Mouse (Mus musculus) adrenal gland, postnatal 36 days (tissue): ENCODE results near the gene Dlg2. TPM values are rescaled to one million over a fixed set of nuclear protein-coding genes. Genes with fewer than 3 reads are reported as not detected.
A peak's percentile ranks its signal among the peaks of the same experiment; 100 is the strongest.

ENCODE experiments used
- DNase-seq, 2 experiments: peaks; one replicate each; pipeline ENCODE4 v3.0.0; 2021; ENCODE audit warnings: mixed read lengths in 1 of 2
- long read RNA-seq, 2 experiments: library from polyadenylated mRNA; stranded (forward); transcript quantifications; one replicate each; pipeline ENCODE4 v2.0.0; 2021; ENCODE audit warnings: borderline sequencing depth in 2 of 2
- total RNA-seq, 2 experiments: library from RNA; stranded (reverse); gene quantifications; 2 replicates each; pipeline ENCODE4 v1.2.3; 2021

Dlg2 gene
- 100 to 1,000 TPM in 1 of 2 experiments, 10 to 100 TPM in 1; 93.3 to 123 TPM for total RNA-seq
- long read RNA-seq, experiment 1, partial matches to known transcripts, result 3 of 25 reads
- long read RNA-seq, experiment 1, other reads (novel, unspliced or antisense), result 20 of 25 reads
- long read RNA-seq, experiment 2, partial matches to known transcripts, result 1 of 5 reads
- long read RNA-seq, experiment 2, other reads (novel, unspliced or antisense), result 4 of 5 reads

DNA sequence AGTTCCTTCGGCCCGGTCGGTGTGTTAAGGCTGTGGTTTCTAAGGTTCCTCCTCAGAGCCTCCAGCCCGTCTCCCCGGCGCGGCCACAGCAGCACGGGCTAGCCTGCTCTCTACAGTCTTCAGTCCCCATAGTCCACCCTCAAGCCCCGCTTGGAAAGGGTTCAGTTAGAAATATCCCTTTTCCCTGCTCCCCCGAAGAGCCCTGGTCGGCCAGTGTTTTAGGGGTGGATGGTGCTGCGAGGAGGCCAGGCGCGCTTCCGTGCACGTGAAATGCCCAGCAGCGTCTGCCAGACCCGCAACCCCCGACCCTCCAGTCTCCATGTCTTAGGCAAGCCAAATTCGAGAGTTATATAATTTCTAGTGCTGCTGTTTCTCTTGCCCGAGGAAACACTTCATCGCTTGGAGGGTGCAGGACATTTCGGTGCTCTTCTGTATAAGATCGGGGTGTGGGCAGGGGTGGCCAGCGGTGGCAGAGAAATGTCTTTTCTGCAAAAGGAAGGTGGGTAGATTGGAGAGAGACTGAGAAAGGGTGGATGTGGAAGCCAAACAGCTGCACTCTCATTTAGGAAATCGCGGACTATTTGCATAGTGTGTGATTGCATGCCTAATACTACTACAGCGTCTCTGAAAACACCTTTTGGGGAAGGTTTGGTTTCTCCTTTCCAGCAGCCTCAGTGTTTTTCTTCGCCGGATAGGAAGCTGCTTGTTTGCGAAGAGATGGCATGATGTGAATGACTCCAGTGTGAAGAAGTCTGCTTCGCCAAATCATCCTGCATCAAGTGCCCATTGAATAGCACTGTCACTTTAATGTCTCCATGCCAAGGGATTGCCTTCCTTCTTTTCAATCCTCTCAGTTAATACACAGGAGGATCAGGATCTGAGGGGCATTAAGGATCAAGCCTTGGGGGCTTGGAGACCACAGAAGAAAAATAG lies at the start of gene Dlg2:
Gene Dlg2, plus strand, starts transcription at position 360 of the 933 bp plus-strand sequence.
- DNase-seq, result no peak

DNA sequence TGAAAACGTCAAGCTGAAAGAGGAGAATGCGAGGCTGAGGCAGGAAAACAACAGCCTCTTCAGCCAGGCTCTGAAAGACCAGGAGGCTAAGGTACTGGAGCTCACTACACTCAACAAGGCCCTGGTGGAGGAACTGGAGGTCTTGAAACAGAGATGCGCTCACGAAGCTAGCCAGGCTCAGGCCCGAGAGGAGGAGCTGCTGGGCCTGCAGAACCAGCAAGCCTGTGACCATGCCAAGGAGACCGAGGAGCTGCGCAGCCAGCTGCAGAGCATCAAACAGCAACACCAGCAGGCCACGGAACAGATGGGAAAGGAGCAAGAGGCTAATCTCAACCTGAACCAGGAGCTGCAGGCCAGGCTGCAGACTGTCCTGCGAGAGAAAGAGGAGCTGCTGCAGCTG lies 49.5 kb upstream of the Dlg2 start:
- no peak for DNase-seq

DNA sequence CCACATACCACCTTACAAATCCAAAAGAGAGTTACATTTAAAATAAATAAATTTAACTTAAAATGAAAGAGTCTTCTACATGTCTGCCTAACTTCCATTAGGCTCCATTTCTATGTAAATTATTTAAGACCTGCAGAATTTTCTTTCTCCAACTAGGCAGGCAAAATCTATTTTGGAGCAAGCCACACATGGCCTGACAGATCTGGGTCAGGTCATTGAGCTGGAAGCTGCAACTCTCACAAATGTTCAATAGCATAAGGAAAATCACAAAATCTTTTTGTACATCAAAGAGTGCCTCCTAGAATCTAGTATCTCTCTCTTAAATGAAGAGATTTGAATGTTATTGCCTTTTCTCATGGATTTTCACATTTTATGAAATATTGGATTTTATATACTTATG lies 44.3 kb upstream of the Dlg2 start:
- DNase-seq, result no peak

DNA sequence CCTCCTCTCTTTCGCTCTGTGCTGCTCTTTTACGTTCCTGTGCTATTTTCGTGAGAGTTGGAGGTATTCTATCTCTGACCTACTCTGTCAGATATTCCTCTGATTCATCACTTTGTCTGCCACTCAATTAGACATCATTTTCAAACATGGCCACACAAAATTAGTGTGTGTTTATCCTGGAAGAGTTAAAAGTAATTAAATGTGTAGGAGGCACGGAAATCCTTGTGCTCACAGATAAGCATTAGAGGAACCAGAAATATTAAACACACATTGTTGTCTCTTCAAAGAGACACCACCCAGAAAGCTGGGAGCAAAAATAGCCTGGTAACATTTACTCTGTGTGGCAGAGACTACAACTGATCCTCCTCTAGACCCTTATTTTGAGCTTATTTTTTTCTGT lies 36.4 kb upstream of the Dlg2 start:
- no peak for DNase-seq

DNA sequence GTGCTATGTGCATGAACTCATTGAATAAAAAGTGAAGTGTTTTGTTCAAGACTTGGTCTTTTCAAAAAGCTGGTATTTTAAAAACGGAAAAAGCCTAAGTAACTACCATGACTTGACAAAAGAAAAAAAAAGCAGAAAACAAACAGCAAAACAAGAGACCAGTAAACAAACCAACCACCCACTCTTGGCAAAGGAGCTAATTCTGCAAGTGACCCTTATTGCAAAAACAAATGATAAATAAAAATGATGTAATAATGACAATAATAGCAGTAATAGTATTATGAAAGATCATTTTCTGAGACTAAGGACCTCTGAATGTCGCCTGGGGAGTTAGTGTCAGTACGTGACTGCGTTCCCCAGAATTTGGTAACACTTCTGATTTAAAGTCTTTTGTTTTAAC lies 34.4 kb upstream of the Dlg2 start:
- DNase-seq, result no peak

DNA sequence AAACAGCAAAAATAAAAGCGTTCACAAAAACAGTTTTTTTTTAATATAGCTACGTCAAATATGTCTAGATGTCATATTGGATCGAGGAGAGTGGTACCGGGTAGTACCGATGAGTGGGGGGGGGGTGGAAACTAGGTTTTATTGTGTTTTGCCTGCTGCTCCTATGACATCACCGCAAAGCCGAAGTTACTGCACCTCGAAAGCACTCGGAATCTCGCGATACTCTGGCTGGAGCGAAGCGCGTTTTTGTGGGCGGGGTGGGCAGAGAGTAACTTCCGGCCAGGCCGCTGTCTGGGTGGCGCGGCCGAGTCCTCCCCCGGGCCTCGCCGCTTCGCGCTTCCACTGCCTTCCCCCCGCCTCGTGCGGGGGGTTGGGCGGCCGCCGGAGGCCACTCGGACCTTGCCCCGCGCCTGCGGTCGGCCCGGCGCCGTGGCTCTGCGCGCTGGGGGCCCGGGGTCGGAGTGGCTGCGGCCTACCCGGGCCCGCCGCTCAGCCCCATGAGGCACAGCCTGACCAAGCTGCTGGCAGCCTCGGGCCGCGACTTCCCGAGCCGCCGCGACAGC lies 33.9 kb upstream of the Dlg2 start, which contains the start of gene Crebzf:
Gene Crebzf, plus strand, starts transcription at position 212 of the 563 bp plus-strand sequence.
- DNase-seq, result peak; percentile 97

DNA sequence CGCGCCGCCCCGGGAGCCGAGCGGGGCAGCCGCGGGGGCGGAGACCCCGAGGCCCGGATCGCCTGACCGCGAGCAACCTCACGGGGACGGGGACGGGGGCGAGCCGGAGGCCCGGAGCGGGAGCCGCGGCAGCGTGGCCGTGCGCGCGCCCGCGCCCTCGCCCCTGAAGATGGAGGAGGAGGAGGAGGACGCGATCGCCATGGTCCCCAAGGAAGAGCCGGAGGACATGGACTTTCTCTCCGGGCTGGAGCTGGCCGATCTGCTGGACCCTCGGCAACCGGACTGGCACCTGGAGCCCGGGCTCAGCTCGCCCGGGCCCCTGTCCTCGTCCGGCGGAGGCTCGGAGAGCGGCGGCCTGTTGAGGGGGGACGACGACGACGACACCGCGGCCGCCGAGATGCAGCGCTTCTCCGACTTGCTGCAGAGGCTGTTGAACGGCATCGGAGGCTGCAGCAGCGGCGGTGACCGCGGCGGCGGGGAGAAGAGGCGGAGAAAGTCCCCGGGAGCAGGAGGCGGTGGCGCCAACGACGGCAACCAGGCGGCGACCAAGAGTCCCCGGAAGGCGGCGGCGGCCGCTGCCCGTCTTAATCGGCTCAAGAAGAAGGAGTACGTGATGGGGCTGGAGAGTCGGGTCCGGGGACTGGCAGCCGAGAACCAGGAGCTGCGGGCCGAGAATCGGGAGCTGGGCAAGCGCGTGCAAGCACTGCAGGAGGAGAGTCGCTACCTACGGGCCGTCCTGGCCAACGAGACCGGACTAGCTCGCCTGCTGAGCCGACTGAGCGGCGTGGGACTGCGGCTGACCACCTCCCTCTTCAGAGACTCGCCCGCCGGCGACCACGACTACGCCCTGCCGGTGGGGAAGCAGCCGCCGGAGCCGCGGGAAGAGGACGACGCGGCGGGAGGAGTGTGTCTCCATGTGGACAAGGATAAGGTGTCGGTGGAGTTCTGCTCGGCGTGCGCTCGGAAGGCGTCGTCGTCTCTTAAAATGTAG lies 33.1 kb upstream of the Dlg2 start:
- peak; percentile 78 to 86 for DNase-seq

DNA sequence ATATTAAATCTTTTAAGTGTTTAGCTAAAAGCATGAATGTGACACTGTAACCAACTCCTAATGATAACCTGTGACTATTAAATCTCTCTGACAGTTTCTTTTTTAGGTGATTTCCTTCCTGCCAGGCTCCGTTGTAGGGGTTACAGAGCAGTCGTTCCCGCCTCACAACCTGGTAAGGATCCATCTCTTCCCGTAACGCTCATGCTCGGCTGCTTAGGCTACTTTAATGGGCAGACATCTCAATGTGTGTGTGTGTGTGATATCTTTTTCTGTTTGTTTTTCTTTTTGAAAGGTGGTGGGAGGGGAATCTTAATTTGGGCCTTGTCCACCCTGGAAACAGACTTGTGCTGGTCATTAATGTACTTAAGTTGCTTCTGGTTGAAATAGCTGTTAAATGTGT lies 32.3 kb upstream of the Dlg2 start:
- DNase-seq, result no peak

DNA sequence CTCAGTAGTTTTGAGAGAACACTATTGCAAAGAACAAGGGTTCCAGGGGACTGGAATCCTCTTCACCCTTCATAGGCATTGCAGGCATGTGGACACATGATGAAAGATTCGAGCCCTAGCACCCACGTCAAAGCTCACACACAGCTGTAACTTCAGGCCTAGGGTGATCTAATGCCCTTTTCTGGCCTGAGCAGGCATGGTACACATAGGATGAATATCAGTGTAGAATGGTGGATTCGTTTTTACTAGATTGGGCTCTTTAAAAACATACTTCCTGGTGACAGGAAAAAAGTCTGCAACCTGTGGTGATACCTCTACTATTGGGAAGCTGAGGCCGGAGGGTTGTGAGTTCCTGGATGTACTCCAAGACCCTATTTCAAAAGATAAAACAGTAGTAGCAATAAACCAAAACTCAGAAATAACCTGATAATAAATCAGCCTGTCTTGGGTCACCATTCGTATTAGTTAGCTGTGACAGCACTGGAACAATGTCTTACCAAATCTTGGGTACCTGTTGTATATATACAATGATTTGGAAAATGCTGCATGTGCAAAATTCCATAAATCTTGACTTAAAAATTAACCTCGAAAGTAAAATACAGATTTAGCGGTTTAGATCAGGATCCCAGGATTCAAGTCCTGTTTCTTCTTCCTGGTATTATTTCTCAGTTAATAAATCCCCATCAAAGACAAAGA lies 20.2 kb upstream of the Dlg2 start:
- no peak for DNase-seq

DNA sequence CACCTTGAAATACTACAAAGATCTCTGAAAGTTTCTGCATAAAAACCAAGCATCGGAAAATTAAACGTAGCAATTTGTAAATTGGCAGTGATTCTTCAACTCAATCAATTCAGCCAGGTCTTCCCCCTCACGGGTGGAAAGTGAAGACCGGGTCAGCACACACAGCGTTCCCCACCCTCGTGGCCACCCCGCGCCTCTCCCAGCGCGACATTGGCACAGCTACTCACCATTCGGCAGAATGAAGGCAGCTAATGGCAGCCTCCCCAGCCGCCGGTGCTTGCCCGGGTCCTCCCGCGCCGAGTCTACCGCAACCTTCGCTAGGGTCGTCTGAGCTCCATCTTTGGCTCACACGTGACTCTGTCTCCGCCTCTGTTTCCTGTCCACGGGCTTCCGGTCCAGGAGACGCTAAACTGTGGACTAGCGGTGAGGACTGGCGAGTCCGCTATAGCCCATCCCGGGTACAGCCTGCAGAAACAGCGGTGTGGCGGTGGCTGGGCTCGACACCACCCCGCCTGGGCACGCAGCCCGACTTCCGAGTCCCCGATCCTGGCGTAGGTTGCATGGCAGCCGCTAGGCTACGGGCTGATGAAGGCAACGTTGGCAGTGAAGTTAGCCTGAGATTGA lies 19.5 kb upstream of the Dlg2 start, which contains the start of gene Tmem126a:
Gene Tmem126a, minus strand, starts transcription at position 385 of the 624 bp plus-strand sequence.
- peak; percentile 91 for DNase-seq

DNA sequence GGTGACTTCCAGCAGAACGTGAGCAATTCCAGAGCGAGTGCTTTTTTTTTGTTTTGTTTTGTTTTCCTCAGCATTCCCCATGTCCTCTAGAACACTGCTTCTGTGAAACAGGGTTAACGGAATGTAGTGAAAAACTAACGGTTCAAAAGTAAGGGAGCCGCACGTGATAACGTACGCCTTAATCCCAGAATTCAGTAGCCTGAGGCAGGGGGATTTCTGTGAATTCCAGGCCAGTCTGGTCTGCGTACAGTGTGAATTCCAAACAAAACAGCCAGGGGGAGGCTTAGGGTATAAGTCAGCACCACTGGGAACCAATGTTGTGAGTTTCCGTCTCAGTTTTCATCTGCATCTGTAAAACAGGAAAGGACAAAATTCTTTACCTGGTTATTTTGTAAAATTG lies 19.0 kb upstream of the Dlg2 start:
- DNase-seq, result no peak

DNA sequence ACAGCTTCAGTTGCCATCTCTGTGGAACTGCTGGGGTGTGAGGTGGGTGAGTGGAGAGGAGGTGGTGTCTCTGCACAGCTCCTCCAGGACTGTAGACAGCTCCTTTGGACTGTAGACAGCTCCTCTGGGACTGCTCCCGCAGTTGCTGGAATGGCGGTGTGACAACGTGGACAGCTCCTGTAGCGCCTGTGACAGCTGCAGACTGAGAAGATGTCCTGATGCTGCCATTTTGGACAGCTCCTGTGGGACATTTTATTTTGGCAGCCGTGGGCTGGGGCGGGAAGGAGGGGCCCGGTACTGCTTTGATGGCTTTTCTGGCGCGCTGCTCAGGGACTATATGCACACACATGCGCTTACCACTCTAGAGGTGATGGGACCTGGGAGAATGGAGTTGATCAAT lies 16.1 kb upstream of the Dlg2 start:
- no peak for DNase-seq

DNA sequence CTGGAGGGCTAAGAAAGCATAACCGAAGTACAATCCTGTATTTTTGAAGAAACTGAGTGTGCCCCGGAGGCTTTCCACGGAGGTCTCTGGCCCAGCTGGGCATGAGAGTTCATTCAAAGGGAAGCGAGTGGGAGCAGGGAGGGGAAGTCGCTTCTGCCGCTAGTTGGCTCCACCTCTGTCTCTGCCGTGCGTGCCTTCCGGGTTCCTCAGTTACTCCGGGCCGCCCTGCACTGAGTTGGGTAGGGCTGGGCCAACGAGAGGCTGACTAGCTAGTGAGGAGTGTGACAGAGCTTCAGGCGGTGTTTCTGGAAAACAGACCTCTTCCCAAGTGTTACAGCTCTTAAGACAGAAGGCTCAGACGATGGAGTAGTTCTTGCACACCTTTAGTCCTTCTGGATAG lies 15.5 kb upstream of the Dlg2 start:
- DNase-seq, result peak; percentile 42 to 52

DNA sequence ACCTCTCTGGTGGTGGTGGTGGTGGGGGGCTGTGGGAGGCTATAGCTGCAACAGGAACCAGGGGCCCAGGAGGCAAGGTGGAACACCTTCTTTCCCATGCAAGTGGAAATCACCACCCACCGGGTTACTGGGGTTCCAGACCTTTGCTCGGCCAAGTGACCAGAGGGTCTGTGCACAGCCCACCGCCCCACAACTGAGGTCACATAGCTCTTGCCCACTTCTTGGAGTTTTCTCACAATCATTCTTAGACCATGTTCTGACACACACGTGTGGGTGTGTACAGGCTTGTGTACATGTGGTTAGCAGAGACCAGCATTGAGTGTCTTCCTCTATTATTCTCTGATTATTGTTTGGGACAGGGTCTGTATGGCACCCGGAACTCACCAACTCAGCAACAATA lies 15.0 kb upstream of the Dlg2 start:
- DNase-seq, result no peak

DNA sequence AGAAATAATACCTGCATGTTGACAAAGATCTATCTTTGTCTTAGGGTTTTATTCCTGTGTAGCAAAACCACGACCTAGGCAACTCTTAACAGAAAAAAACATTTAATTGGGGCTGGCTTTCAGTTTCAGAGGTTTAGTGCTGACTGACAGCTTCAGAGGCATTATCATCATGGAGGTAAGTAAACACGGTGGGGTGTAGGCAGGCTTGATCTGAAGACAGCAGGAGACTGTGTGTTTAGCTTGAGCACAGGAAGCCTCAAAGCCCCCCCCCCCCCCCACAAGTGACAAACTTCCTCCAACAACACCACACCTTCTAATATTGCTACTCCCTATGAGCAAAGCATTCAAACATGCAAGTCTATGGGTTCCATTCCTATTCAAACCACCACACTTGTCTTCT lies 3.0 kb upstream of the Dlg2 start:
- no peak for DNase-seq

DNA sequence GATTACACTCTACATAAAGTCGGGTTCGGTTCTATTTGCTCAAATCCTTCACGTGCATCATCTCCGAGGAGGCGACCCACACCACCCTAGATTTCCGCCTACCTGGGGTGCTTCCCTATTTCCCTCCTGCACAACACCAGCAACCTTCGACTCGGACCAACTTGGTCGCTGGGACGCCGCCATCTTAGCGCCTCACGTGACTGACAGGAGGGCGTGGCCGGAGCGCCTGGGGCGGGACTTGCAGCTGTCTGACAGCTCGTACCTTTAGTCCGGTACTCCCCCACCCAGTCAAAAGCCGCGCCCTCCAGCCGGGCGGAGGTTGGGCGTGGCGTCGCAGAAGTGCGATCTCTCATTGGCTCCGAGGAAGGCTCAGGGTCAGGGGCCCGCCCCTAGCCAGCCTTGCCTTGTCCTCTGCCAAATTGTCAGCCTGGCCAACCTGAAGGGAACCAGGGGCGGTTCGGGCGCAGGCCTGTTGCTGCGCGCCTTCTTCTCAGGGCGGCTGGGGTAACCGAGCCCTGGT lies 619 bp upstream of the Dlg2 start, which contains the start of gene Tmem126b:
Gene Tmem126b, minus strand, starts transcription at position 209 of the 520 bp plus-strand sequence.
- peak; percentile 99 for DNase-seq

DNA sequence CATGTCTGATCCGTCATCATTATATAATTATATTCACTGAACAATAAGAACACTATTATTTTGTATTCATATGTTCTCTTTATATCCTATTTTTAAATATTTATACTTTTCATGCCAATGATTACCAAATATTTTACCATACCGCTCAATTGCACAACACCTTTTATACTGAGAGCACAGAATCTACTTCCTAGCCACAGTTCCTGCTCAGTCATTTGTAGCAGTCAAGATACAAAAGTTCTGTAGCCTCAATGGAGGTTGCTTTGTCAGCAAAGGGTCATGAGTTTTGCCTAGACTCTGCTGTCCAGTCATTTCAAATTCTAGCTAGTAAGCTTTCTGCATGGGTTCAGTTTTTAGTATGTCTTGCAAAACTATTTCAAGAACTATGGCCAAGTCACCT lies 6.1 kb downstream of the Dlg2 start:
- no peak for DNase-seq

DNA sequence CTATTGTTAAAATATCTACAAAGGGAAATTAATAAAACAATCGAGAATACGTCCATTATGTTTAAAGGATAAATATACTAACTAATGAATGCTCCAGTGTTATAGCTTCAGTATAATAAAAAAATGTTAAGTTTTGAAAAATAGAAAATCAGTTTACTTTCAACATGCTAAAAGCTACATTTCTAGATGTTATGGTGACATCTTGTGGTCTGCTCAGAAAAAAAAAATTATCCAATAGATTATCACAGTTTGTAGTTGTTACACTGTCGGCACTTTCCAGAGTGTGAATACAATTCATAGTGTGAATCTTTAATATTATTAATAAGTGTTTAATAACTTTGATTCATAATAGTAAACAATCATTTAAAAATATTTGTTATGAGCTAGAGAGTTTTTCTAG lies 31.7 kb downstream of the Dlg2 start:
- no peak for DNase-seq

DNA sequence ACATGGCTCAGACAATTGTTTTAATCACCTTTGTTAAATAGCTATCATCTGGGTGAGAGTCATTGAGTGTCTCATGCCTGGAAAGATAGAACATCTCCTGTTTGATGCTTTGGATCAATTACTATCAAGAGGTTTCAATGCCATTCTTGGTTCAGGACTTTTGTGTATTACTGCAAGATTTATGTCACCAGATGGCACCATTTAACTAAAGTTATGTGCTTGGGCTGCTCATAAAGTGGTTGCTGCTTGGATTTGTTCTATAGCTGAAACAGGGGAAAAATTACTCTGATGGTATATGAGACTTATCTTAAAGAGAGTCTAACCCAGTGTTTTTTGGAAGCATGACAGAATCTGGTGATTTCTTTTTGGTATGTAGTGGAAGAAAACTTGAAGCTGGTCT lies 35.8 kb downstream of the Dlg2 start:
- DNase-seq, result no peak
